Mouse (Mus musculus) cerebellum, adult 11 months (tissue): ENCODE measurements at regions not wholly inside any gene's neighbourhood (a gene's known extent, or its start where the extent isn't known, plus 50 kb on each side); places are given as distances from the start of the nearest gene placed in this dataset.

Experiments used
- DNase-seq: peaks from one replicate; pipeline ENCODE4 v3.0.0; 2022

DNA sequence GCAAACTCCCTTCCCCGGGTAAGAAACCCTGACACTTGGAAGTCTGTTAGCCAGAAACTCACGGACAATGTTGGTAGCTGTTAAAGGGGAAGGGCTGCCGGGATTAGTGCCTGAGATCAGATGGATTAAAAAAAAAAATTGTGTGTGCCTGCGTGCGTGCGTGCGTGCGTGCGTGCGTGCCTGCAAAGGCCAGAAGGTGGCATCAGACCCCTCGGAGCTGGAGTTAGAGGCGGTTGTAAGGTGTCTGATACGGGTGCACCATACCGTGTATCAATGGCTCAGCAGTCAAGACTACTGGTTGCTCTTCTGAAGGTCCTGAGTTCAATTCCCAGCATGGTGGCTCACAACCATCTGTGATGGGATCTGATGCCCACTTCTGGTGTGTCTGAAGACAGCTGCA is 59.0 kb upstream of the Ccdc167 start:
- DNase-seq, result no peak

DNA sequence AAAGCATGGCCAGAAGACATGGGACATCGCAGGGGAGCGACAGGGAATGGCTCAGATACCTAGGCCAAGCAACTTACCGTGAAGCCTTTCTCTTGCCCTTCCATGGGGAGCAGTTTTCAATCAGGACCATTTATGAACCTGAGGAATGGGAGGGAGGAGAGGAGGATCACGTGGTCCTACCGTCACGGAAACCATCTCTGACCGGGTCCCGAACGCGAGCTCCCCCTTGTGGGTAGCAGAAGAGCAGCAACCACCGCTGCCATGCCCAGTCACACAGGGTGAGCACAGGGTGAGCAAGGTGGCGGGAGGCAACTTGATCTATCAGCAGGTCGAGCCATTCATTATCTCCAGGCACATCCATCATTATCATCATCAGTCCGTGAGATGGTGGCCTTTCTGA is 56.5 kb upstream of the Ccdc167 start:
- peak; percentile 55 for DNase-seq

DNA sequence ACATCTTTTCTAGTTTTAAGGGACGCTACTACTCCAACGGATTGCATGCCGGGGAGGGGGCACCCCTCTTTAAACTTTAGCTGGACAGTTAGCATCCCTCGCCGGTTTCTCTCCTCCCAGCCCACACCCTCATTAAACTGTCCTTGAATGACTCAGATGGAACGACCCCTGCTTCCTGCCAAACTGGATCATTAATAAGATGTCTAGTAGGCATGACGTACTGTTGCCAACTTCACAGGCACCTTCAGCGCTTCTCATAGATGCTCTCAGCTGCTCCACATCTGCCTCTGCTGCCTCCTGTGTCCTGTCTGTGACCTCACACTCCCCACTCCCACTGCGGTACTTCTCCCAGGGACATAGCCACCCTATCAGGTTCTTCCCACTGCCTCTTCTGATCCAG is 54.1 kb upstream of the Ccdc167 start:
- DNase-seq, result no peak

DNA sequence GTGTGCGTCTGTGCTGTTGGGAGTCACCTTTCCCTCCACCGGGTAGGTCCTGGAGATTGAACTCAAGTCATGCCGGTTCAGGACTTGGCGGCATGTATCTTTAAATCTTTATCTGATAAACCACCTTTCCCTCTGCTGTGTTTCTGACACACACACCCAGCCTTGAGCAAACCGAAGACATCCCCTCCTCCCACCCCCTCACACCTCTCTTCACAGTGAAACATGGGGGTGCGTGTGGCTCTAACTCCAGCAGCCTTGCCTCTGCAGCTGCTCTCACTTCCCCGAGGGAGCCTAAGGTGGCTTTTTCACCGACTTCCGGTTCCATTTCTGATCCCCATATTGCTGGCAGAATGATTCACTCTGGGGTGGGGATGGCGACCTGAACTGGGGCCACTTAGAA is 52.8 kb upstream of the Ccdc167 start:
- DNase-seq, result no peak

DNA sequence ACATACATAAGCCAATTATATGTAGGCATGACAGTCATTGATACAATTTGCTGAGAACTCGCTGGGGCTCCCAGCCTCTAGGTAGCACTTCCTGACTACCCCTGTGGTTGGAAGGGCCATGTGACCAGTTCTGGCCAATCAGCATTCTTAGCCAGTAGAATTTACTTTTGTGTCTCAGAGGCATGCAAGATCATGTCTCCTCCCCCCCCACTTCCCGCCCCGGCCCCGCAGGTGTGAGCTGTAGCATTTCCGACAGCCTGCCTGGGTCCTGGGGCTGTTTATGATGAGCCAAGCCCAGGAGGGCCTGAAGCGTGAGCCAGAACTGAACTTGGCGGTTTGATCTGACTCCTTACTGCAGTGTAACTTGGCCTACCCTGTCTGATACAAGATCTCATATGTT is 52.3 kb upstream of the Ccdc167 start:
- DNase-seq, result no peak

DNA sequence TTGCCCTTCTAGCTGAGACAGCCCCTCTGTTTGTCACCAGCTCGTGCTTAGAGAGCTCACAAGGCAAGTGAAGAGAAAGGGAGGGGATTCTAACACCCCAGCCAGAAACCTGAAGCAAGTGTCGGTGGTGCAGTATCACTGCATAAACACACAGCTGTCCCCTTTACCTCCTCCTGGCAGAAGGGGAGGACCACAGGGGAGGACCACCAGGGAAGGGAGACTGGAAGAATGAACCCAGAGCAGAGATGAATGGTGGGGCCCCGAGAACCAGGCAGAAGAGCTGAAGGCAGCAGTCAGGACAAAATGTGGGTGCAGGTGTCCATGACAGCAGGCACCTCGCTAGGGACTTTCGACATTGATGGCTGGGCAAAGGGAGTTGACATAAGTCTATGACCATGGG is 51.8 kb upstream of the Ccdc167 start:
- DNase-seq, result no peak
